Mouse (Mus musculus): ENCODE measurements at regions not wholly inside any gene's neighbourhood (a gene's known extent, or its start where the extent isn't known, plus 50 kb on each side); places are given as distances from the start of the nearest gene placed in this dataset.
"Not testable (repeated sequence)": the region's sequence is repeated elsewhere in the genome, so short reads cannot be mapped to it uniquely, and the experiment has no call there.

GRCm38 (mm10) chr5:101496924-101497697, 167.7 kb downstream of the Nkx6-1 start:
- no peak for DNase-seq (ENCODE audit: low spot score in 2 of 2)

GRCm38 (mm10) chr5:101496161-101496560, 168.6 kb downstream of the Nkx6-1 start:
- DNase-seq (ENCODE audit: low spot score in 2 of 2) = no peak

GRCm38 (mm10) chr5:101445792-101446191, 219.0 kb downstream of the Nkx6-1 start:
- DNase-seq (ENCODE audit: low spot score in 2 of 2) = no peak

- peak in 1 of 2 experiments; percentile 2 for DNase-seq (ENCODE audit: low spot score in 2 of 2)
Observed at GRCm38 (mm10) chr5:101441782-101442181, 223.0 kb downstream of the Nkx6-1 start.

GRCm38 (mm10) chr5:101437666-101438299, 227.0 kb downstream of the Nkx6-1 start:
- DNase-seq (ENCODE audit: low spot score in 2 of 2) = no peak

- DNase-seq (ENCODE audit: low spot score in 2 of 2) = no peak
Observed at GRCm38 (mm10) chr5:101426067-101426771, 238.6 kb downstream of the Nkx6-1 start.

- peak in 1 of 2 experiments; percentile 10 for DNase-seq (ENCODE audit: low spot score in 2 of 2)
Observed at GRCm38 (mm10) chr5:101384316-101384715, 280.5 kb downstream of the Nkx6-1 start.

GRCm38 (mm10) chr5:101381361-101381760, 283.4 kb downstream of the Nkx6-1 start:
- no peak for DNase-seq (ENCODE audit: low spot score in 2 of 2)

- DNase-seq (ENCODE audit: low spot score in 2 of 2) = no peak
Observed at GRCm38 (mm10) chr5:101376657-101377056, 288.1 kb downstream of the Nkx6-1 start.

- DNase-seq (ENCODE audit: low spot score in 2 of 2) = no peak
Observed at GRCm38 (mm10) chr5:101374129-101374528, 290.7 kb downstream of the Nkx6-1 start.

- DNase-seq (ENCODE audit: low spot score in 2 of 2) = no peak
Observed at GRCm38 (mm10) chr5:101372204-101372603, 292.6 kb downstream of the Nkx6-1 start.

- DNase-seq (ENCODE audit: low spot score in 2 of 2) = peak; percentile 13 to 39
Observed at GRCm38 (mm10) chr5:101365364-101365763, 299.4 kb downstream of the Nkx6-1 start.

- DNase-seq (ENCODE audit: low spot score in 2 of 2) = no peak
Observed at GRCm38 (mm10) chr5:101359986-101360385, 304.8 kb downstream of the Nkx6-1 start.

GRCm38 (mm10) chr5:101345406-101345805, 319.4 kb downstream of the Nkx6-1 start:
- DNase-seq (ENCODE audit: low spot score in 2 of 2) = no peak

- DNase-seq (ENCODE audit: low spot score in 2 of 2) = not testable (repeated sequence)
Observed at GRCm38 (mm10) chr5:101336361-101336760, 328.4 kb downstream of the Nkx6-1 start.

GRCm38 (mm10) chr5:101331825-101332224, 333.0 kb downstream of the Nkx6-1 start:
- no peak for DNase-seq (ENCODE audit: low spot score in 2 of 2)

GRCm38 (mm10) chr5:101326122-101326521, 338.7 kb downstream of the Nkx6-1 start:
- no peak for DNase-seq (ENCODE audit: low spot score in 2 of 2)

GRCm38 (mm10) chr5:101323041-101323950, 341.5 kb downstream of the Nkx6-1 start:
- DNase-seq (ENCODE audit: low spot score in 2 of 2) = no peak

GRCm38 (mm10) chr5:101299986-101300385, 364.8 kb downstream of the Nkx6-1 start:
- DNase-seq (ENCODE audit: low spot score in 2 of 2) = no peak

GRCm38 (mm10) chr5:101298411-101298810, 366.4 kb downstream of the Nkx6-1 start:
- DNase-seq (ENCODE audit: low spot score in 2 of 2) = no peak

- DNase-seq (ENCODE audit: low spot score in 2 of 2) = no peak
Observed at GRCm38 (mm10) chr5:101297511-101298102, 367.2 kb downstream of the Nkx6-1 start.

All from urinary bladder, postnatal 36 days (tissue).